Mouse (Mus musculus): ENCODE measurements around the gene Dip2c. TPM values are rescaled to one million over a fixed set of nuclear protein-coding genes. Genes with fewer than 3 reads are reported as not detected.

Gene Dip2c
- total RNA-seq, 2 experiments from 2014 or later: 83.9 to 85.2 TPM

GRCm38 (mm10) chr13:9706720-9707119, 430.4 kb downstream of the Dip2c start:
- intact Hi-C loops (cut with DNase I): no loop called here
- no peak for DNase-seq

- no peak for DNase-seq
- intact Hi-C loops (cut with DNase I): no loop called here
Measured at GRCm38 (mm10) chr13:9708433-9709240, 432.3 kb downstream of the Dip2c start.

GRCm38 (mm10) chr13:9712409-9712808, 436.1 kb downstream of the Dip2c start:
- intact Hi-C loops (cut with DNase I): no loop called here

GRCm38 (mm10) chr13:9712971-9713370, 436.6 kb downstream of the Dip2c start:
- intact Hi-C loops (cut with DNase I): no loop called here
- no peak for DNase-seq

More at GRCm38 (mm10) chr13:9712409-9712808, 436.1 kb downstream of the Dip2c start:
- DNase-seq: no peak

GRCm38 (mm10) chr13:9713462-9714134, 437.3 kb downstream of the Dip2c start:
- intact Hi-C loops (cut with DNase I): no loop called here
- DNase-seq: no peak

GRCm38 (mm10) chr13:9715224-9715623, 438.9 kb downstream of the Dip2c start:
- DNase-seq: no peak
- intact Hi-C loops (cut with DNase I): no loop called here

Other genes starting within 250 kb of the Dip2c start
- gene Larp4b, start 182.6 kb upstream of the Dip2c start, total RNA-seq (2021): 100 to 1,000 TPM in 1 of 2 experiments, 10 to 100 TPM in 1; 96.7 to 105 TPM

Data from left cerebral cortex, postnatal 4 days (tissue).